Mouse (Mus musculus): ENCODE results near the gene A830018L16Rik. TPM values are rescaled to one million over a fixed set of nuclear protein-coding genes. Genes with fewer than 3 reads are reported as not detected.

Gene A830018L16Rik
- total and polyA plus RNA-seq, 3 experiments = not detected

- Histone ChIP-seq H3K9me3 (replicated peaks; ENCODE audit: insufficient read depth, low read length) (no peaks in the 10 kb centered on the region), H3K36me3 (ENCODE audit: control insufficient read depth in 1 of 2, insufficient read depth in 2 of 2, low read length in 2 of 2) (no peaks in the 10 kb centered on the region), H3K4me3 (ENCODE audit: control insufficient read depth in 1 of 2, insufficient read depth in 1 of 2, low read depth in 2 of 2, low read length in 2 of 2) (no peak overlapping the region), H3K27me3 (ENCODE audit: control insufficient read depth in 1 of 2, insufficient read depth in 2 of 2, low read length in 2 of 2) (no peaks in the 10 kb centered on the region), H3K27ac (ENCODE audit: control insufficient read depth, low read depth, low read length) (no peak overlapping the region), H3K79me2 (ENCODE audit: control insufficient read depth, insufficient read depth, low read length, poor library complexity) (no peaks in the 10 kb centered on the region), H3K9ac (ENCODE audit: control insufficient read depth, low read depth, low read length, poor library complexity, severe bottlenecking) (no peak overlapping the region), H3K4me1 (ENCODE audit: control insufficient read depth in 1 of 2, insufficient read depth in 2 of 2, low read length in 2 of 2) (no peaks in the 10 kb centered on the region)
- TF ChIP-seq HCFC1 (IDR thresholded peaks at IDR 0.05; ENCODE audit: low read depth, low read length) = no peak
- TF ChIP-seq ZKSCAN1 (IDR thresholded peaks at IDR 0.05; ENCODE audit: low read depth, low read length) = no peak
- TF ChIP-seq NELFE (IDR thresholded peaks at IDR 0.05; ENCODE audit: low read depth, low read length) = no peak
- TF ChIP-seq TCF12 (IDR thresholded peaks at IDR 0.05; ENCODE audit: low read depth, low read length) = no peak
- no peak for TF ChIP-seq MAZ (IDR thresholded peaks at IDR 0.05; ENCODE audit: low read depth, low read length)
- TF ChIP-seq MXI1 (IDR thresholded peaks at IDR 0.05; ENCODE audit: low read depth, low read length) = no peak
- no peak for TF ChIP-seq USF2 (IDR thresholded peaks at IDR 0.05; ENCODE audit: borderline replicate concordance in 1 of 2, insufficient read depth in 1 of 2, low read depth in 1 of 2, low read length in 2 of 2)
- no peak for TF ChIP-seq POLR2A (IDR thresholded peaks at IDR 0.05; ENCODE audit: control insufficient read depth in 1 of 2, insufficient read depth in 1 of 2, low read depth in 1 of 2, low read length in 2 of 2, poor library complexity in 1 of 2)
- no peak for TF ChIP-seq ZNF384 (IDR thresholded peaks at IDR 0.05; ENCODE audit: low read depth, low read length)
- TF ChIP-seq EP300 (IDR thresholded peaks at IDR 0.05; ENCODE audit: low read depth in 1 of 2, low read length in 2 of 2) = no peak
- no peak for TF ChIP-seq MAFK (IDR thresholded peaks at IDR 0.05; ENCODE audit: borderline replicate concordance, low read depth, low read length)
- TF ChIP-seq ZC3H11A (IDR thresholded peaks at IDR 0.05; ENCODE audit: low read depth, low read length) = no peak
- TF ChIP-seq MAX (IDR thresholded peaks at IDR 0.05; ENCODE audit: low read length) = no peak
- no peak for TF ChIP-seq E2F4 (IDR thresholded peaks at IDR 0.05; ENCODE audit: borderline replicate concordance, low read depth, low read length)
- no peak for TF ChIP-seq TBP (IDR thresholded peaks at IDR 0.05; ENCODE audit: low read depth, low read length)
- no peak for DNase-seq (ENCODE audit: low read depth, low spot score)
Observed at GRCm38 (mm10) chr1:11567300-11567885, 153.5 kb downstream of the A830018L16Rik start.

GRCm38 (mm10) chr1:11570274-11570673 is 156.4 kb downstream of the A830018L16Rik start:
- Histone ChIP-seq H3K79me2 (ENCODE audit: control insufficient read depth, insufficient read depth, low read length, poor library complexity) (no peaks in the 10 kb centered on the region), H3K36me3 (ENCODE audit: control insufficient read depth in 1 of 2, insufficient read depth in 2 of 2, low read length in 2 of 2) (no peaks in the 10 kb centered on the region), H3K9ac (ENCODE audit: control insufficient read depth, low read depth, low read length, poor library complexity, severe bottlenecking) (no peak overlapping the region), H3K4me1 (ENCODE audit: control insufficient read depth in 1 of 2, insufficient read depth in 2 of 2, low read length in 2 of 2) (no peaks in the 10 kb centered on the region), H3K4me3 (ENCODE audit: control insufficient read depth in 1 of 2, insufficient read depth in 1 of 2, low read depth in 2 of 2, low read length in 2 of 2) (no peak overlapping the region), H3K9me3 (replicated peaks; ENCODE audit: insufficient read depth, low read length) (no peaks in the 10 kb centered on the region), H3K27me3 (ENCODE audit: control insufficient read depth in 1 of 2, insufficient read depth in 2 of 2, low read length in 2 of 2) (no peaks in the 10 kb centered on the region), H3K27ac (ENCODE audit: control insufficient read depth, low read depth, low read length) (no peak overlapping the region)
- DNase-seq (ENCODE audit: low read depth, low spot score) = no peak
- TF ChIP-seq CHD1 (IDR thresholded peaks at IDR 0.05; ENCODE audit: low read depth, low read length) = no peak
- no peak for TF ChIP-seq POLR2AphosphoS2 (IDR thresholded peaks at IDR 0.05; ENCODE audit: low read length)
- TF ChIP-seq TBP (IDR thresholded peaks at IDR 0.05; ENCODE audit: low read depth, low read length) = no peak
- no peak for TF ChIP-seq RCOR1 (IDR thresholded peaks at IDR 0.05; ENCODE audit: low read depth, low read length)
- TF ChIP-seq ZKSCAN1 (IDR thresholded peaks at IDR 0.05; ENCODE audit: low read depth, low read length) = no peak
- no peak for TF ChIP-seq MEF2A (IDR thresholded peaks at IDR 0.05; ENCODE audit: extremely low read depth, insufficient replicate concordance, low read depth, low read length, poor library complexity, severe bottlenecking)
- TF ChIP-seq HCFC1 (IDR thresholded peaks at IDR 0.05; ENCODE audit: low read depth, low read length) = no peak
- TF ChIP-seq POLR2AphosphoS5 (IDR thresholded peaks at IDR 0.05; ENCODE audit: borderline replicate concordance, low read depth, low read length) = no peak
- no peak for TF ChIP-seq GABPA (IDR thresholded peaks at IDR 0.05; ENCODE audit: low read depth, low read length)
- no peak for TF ChIP-seq MYB (IDR thresholded peaks at IDR 0.05; ENCODE audit: low read depth, low read length)
- TF ChIP-seq TCF12 (IDR thresholded peaks at IDR 0.05; ENCODE audit: low read depth, low read length) = no peak
- no peak for TF ChIP-seq ZNF384 (IDR thresholded peaks at IDR 0.05; ENCODE audit: low read depth, low read length)
- TF ChIP-seq USF1 (IDR thresholded peaks at IDR 0.05; ENCODE audit: low read depth, low read length) = no peak
- TF ChIP-seq JUND (IDR thresholded peaks at IDR 0.05; ENCODE audit: low read depth, low read length) = no peak
- TF ChIP-seq UBTF (IDR thresholded peaks at IDR 0.05; ENCODE audit: borderline replicate concordance, insufficient read depth, low read depth, low read length) = no peak
- TF ChIP-seq ZMIZ1 (IDR thresholded peaks at IDR 0.05; ENCODE audit: low read depth, low read length) = no peak
- no peak for TF ChIP-seq RAD21 (IDR thresholded peaks at IDR 0.05; ENCODE audit: low read depth, low read length)
